ENCODE assay signal across 14 mouse cellular contexts in genomic region chr12:32829321-32830090, GRCm38 (mm10). TPM values are rescaled to one million over a fixed set of nuclear protein-coding genes. Genes with fewer than 3 reads are reported as not detected.
DNase-seq lines count a peak whose midpoint lies in the region; TF ChIP-seq lines count a peak whose summit lies in the region.
"Had no signal": no experiment of that assay in that cellular context is flagged by ENCODE, and none has a peak within 500 bp of the region (broad histone marks: within the 10 kb centered on the region; RNA-seq: fewer than 3 reads in every experiment).

No protein-coding gene starts in this region.

- WGBS in thymus, adult 2 months = 90% methylated on average over 9 of the region's 9 CpGs

- H3K36me3 ChIP-seq in thymus, adult 2 months (ENCODE audit: control insufficient read depth, insufficient read depth, low read length) = no peaks in the 10 kb centered on the region

- no peak overlapping the region for H3K27ac ChIP-seq in thymus, adult 2 months (ENCODE audit: control insufficient read depth, insufficient read depth, low read length)
- H3K27ac ChIP-seq: heart, adult 2 months; hindbrain, embryonic 12.5 days; liver, embryonic 12.5 days; stomach, embryonic 15.5 days had no signal

- peak; percentile 85 for DNase-seq in heart, adult 11 months
- no peak for DNase-seq in heart, postnatal 25 days (ENCODE audit: low spot score)
- peak; percentile 3 for DNase-seq in thymus, postnatal 0 days (ENCODE audit: low spot score)
- DNase-seq in thymus, adult 2 months = no peak
- peak; percentile 68 for DNase-seq in cerebellum, adult 9-10 months
- peak; percentile 58 to 62 for DNase-seq in kidney, postnatal 36 days
- DNase-seq in left cerebral cortex, postnatal 14 days (ENCODE audit: low spot score in 2 of 2) = no peak
- DNase-seq: embryo, embryonic 11 days; heart, adult 2 months; right cerebral cortex, adult 18-20 months; thymus, postnatal 14 days had no signal

- intact Hi-C loops in heart, postnatal 25 days (cut with DNase I) = no loop called here
- intact Hi-C loops in left cerebral cortex, postnatal 14 days (cut with DNase I) = loop anchor here (10.0 kb wide), 1 partner anchor 115 kb away; no protein-coding TSS in a partner anchor

- TF ChIP-seq POLR2A in thymus, adult 2 months (IDR thresholded peaks at IDR 0.05; ENCODE audit: control insufficient read depth, extremely low read depth, insufficient read depth, low read length, poor library complexity) = no peak

- no peak overlapping the region for H3K4me3 ChIP-seq in thymus, adult 2 months (ENCODE audit: control insufficient read depth, insufficient read depth, low read length)
- H3K4me3 ChIP-seq: heart, adult 2 months; hindbrain, embryonic 12.5 days; liver, embryonic 12.5 days; stomach, embryonic 15.5 days had no signal

- no peaks in the 10 kb centered on the region for H3K27me3 ChIP-seq in thymus, adult 2 months (ENCODE audit: control insufficient read depth, insufficient read depth, low read length)
- H3K27me3 ChIP-seq: hindbrain, embryonic 12.5 days; liver, embryonic 12.5 days; stomach, embryonic 15.5 days had no signal

- TF ChIP-seq CTCF in thymus, adult 2 months (IDR thresholded peaks at IDR 0.05; ENCODE audit: borderline replicate concordance, control insufficient read depth, extremely low read depth, insufficient read depth, low read length, poor library complexity) = no peak

- H3K4me1 ChIP-seq in thymus, adult 2 months (replicated peaks; ENCODE audit: control insufficient read depth, insufficient read depth, low read length) = no peaks in the 10 kb centered on the region
- H3K4me1 ChIP-seq: stomach, embryonic 15.5 days had no signal

RNA-seq across cellular contexts. Expression of gene Nampt, which starts 10.2 kb away (rescaled TPM):
- 10 to 100 TPM; 88.4 to 94.6 TPM for total RNA-seq in heart, postnatal 25 days (2021)
- 23.4 and 28.4 TPM in 2 replicates for polyA plus RNA-seq in thymus, postnatal 0 days (2015; fragmentation: Nextera tagmentation; extraction: Ambion mirVana)
- polyA plus RNA-seq in thymus, adult 2 months (2012; rRNA removed) = 12.5 and 16.7 TPM in 2 replicates
- 10 to 100 TPM; 34.0 to 37.1 TPM for total RNA-seq in left cerebral cortex, postnatal 14 days (2021)

Comparison
In these comparisons a context has a peak if more than half of its experiments do, and no peak if none do; other contexts are left out.
1. DNase-seq: peak in heart, adult 11 months (single experiment), thymus, postnatal 0 days (single experiment), cerebellum, adult 9-10 months (single experiment) and kidney, postnatal 36 days (2 of 2); none in heart, postnatal 25 days (single experiment), thymus, adult 2 months (single experiment) and left cerebral cortex, postnatal 14 days (0 of 2).